Mouse (Mus musculus): ENCODE measurements around the gene Cry2. TPM values are rescaled to one million over a fixed set of nuclear protein-coding genes. Genes with fewer than 3 reads are reported as not detected.

The Cry2 gene
- polyA plus RNA-seq, 1 experiment from 2014 or later = 36.6 TPM

DNA sequence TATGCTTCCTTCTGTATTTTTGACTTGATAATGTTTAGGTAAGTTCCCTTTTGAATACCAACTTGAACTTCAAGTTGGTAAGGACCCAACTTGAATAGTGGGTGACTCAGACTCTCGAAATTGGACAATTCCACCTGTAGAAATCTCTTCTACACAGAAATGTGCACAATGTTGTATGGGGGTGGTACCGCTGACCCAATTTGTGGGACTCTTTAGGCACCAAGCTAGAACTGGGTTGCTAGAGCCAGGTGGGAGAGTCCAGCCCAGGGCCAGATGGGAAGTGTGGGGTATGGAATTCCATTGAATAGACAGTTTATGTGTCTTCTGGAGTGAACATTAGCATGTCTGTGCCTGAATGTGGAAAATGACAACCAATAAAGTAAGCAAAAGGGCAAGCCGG lies 38.3 kb downstream of the Cry2 start:
- TF ChIP-seq CTCF (IDR thresholded peaks at IDR 0.05) = no peak
- no peak for TF ChIP-seq EP300 (IDR thresholded peaks at IDR 0.05)
- Histone ChIP-seq H3K36me3 (ENCODE audit: insufficient read depth, low read length) (no peaks in the 10 kb centered on the region), H3K9ac (replicated peaks; ENCODE audit: low read depth) (no peak overlapping the region), H3K4me3 (ENCODE audit: low read depth, low read length) (no peak overlapping the region), H3K27me3 (replicated peaks; ENCODE audit: insufficient read depth, low read length) (peaks cover 3% of the 10 kb centered on the region; the same call in 1 of the 2 replicates), H3K4me1 (ENCODE audit: insufficient read depth, low read depth, low read length) (no peaks in the 10 kb centered on the region), H3K9me3 (ENCODE audit: low read length) (no peaks in the 10 kb centered on the region), H3K4me2 (replicated peaks; ENCODE audit: low read depth, low read length) (no peak overlapping the region), H3K27ac (ENCODE audit: low read length) (no peak overlapping the region)
- DNase-seq (ENCODE audit: low spot score) (no peak), ATAC-seq (no peak)
- WGBS = 72% methylated on average over 3 of the region's 3 CpGs

DNA sequence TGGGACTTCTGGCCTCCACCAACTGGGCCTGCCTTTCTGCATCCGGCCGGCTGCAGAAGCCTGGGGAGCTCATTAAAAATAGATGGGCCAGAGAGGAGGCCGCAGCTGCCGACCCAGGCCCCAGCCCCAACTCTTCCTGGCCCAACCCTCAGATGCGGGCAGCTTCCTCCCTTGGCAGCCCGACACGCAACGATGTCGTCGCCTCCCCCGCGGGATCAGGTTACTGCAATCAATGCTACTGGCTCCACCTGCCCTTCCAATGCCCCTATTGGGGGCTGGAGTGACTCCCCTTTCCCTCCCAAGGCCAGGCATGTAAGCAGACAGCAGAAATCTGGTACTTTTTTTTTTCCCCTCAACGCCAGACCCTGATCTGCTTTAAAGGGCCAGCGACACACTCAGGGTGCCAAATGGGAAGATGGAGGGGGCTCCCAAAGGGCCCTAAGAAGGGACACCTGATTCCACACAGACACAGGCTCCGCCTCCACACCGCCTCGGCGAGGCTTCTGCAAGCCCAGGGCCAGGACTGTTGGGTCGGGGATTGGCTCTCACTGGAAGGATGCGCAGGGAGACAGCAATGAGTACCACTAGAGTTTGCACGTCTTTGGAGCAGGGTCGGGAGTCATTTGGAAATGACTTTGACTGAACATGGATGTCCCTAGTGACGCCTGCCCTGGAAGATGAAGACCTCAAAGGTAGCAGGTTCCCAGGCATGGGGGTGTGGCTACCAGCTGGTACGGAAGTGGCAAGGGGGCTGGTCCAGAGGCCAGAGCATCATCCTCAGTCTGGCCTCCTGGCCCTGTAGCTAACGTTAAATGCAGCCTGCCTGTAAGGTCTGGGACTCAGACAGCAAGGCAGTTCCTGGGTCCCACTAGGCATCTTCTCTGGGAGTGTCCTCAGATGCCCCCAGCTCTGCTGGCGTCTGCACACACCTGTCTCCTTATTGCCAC lies 41.3 kb downstream of the Cry2 start:
- ATAC-seq = no peak
- no peak for TF ChIP-seq CTCF (IDR thresholded peaks at IDR 0.05)
- TF ChIP-seq EP300 (IDR thresholded peaks at IDR 0.05) = no peak
- H3K4me3 ChIP-seq (ENCODE audit: low read depth, low read length) = no peak overlapping the region
- WGBS = 5% methylated on average over 26 of the region's 26 CpGs
- no peaks in the 10 kb centered on the region for H3K9me3 ChIP-seq (ENCODE audit: low read length)
- 0 out of 2 replicates have a peak, but pooled peaks cover 6% of the 10 kb centered on the region for H3K4me1 ChIP-seq (ENCODE audit: insufficient read depth, low read depth, low read length)
- H3K27me3 ChIP-seq (replicated peaks; ENCODE audit: insufficient read depth, low read length) = no peaks in the 10 kb centered on the region
- H3K36me3 ChIP-seq (ENCODE audit: insufficient read depth, low read length) = no peaks in the 10 kb centered on the region
- DNase-seq (ENCODE audit: low spot score) = no peak
- H3K27ac ChIP-seq (ENCODE audit: low read length) = no peak overlapping the region
- 0 out of 2 replicates have a peak overlapping the region, but pooled peaks have one; percentile 28 for H3K4me2 ChIP-seq (replicated peaks; ENCODE audit: low read depth, low read length)
- no peak overlapping the region for H3K9ac ChIP-seq (replicated peaks; ENCODE audit: low read depth)

GRCm38 (mm10) chr2:92391703-92392317 lies 42.0 kb downstream of the Cry2 start:
- Histone ChIP-seq H3K36me3 (ENCODE audit: insufficient read depth, low read length) (no peaks in the 10 kb centered on the region), H3K4me3 (ENCODE audit: low read depth, low read length) (no peak overlapping the region), H3K9me3 (ENCODE audit: low read length) (no peaks in the 10 kb centered on the region), H3K4me2 (replicated peaks; ENCODE audit: low read depth, low read length) (0 out of 2 replicates have a peak overlapping the region, but pooled peaks have one; percentile 28), H3K27me3 (replicated peaks; ENCODE audit: insufficient read depth, low read length) (no peaks in the 10 kb centered on the region), H3K9ac (replicated peaks; ENCODE audit: low read depth) (no peak overlapping the region), H3K27ac (ENCODE audit: low read length) (no peak overlapping the region), H3K4me1 (ENCODE audit: insufficient read depth, low read depth, low read length) (0 out of 2 replicates have a peak, but pooled peaks cover 6% of the 10 kb centered on the region)
- no peak for DNase-seq (ENCODE audit: low spot score)
- WGBS = 24% methylated on average over 11 of the region's 11 CpGs
- no peak for TF ChIP-seq CTCF (IDR thresholded peaks at IDR 0.05)
- TF ChIP-seq EP300 (IDR thresholded peaks at IDR 0.05) = no peak
- no peak for ATAC-seq

DNA sequence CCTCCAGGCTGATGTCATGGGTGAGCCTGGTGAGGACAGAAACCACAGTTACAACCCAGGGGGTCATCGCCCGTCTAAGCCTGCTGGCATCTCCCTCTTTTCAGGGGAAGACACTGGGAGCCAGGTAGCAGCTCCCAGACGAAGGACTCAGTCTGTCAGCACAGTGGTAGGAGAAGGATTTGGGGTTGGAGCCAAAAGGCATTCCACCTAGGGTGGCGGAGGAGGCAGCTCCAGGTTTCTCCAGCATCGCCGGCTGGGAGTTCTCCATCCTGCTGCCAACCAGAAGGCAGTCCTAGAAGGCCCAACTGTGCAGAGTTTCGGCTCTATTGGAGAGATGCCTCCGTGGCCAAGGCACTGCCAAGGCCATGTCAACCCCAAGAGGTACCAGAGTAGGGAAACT lies 42.7 kb downstream of the Cry2 start:
- Histone ChIP-seq H3K4me3 (ENCODE audit: low read depth, low read length) (no peak overlapping the region), H3K9me3 (ENCODE audit: low read length) (no peaks in the 10 kb centered on the region), H3K27me3 (replicated peaks; ENCODE audit: insufficient read depth, low read length) (no peaks in the 10 kb centered on the region), H3K4me2 (replicated peaks; ENCODE audit: low read depth, low read length) (no peak overlapping the region), H3K4me1 (ENCODE audit: insufficient read depth, low read depth, low read length) (0 out of 2 replicates have a peak, but pooled peaks cover 6% of the 10 kb centered on the region), H3K36me3 (ENCODE audit: insufficient read depth, low read length) (no peaks in the 10 kb centered on the region), H3K27ac (ENCODE audit: low read length) (no peak overlapping the region), H3K9ac (replicated peaks; ENCODE audit: low read depth) (no peak overlapping the region)
- WGBS = 82% methylated on average over 8 of the region's 8 CpGs
- TF ChIP-seq EP300 (IDR thresholded peaks at IDR 0.05) (no peak), CTCF (IDR thresholded peaks at IDR 0.05) (no peak)
- ATAC-seq = no peak
- DNase-seq (ENCODE audit: low spot score) = no peak

- H3K4me2 ChIP-seq (replicated peaks; ENCODE audit: low read depth, low read length) = no peak overlapping the region
- DNase-seq (ENCODE audit: low spot score) (peak; percentile 70), ATAC-seq (no peak)
- TF ChIP-seq CTCF (IDR thresholded peaks at IDR 0.05) = no peak
- TF ChIP-seq EP300 (IDR thresholded peaks at IDR 0.05) = no peak
- 0 out of 2 replicates have a peak, but pooled peaks cover 6% of the 10 kb centered on the region for H3K4me1 ChIP-seq (ENCODE audit: insufficient read depth, low read depth, low read length)
- H3K27me3 ChIP-seq (replicated peaks; ENCODE audit: insufficient read depth, low read length) = no peaks in the 10 kb centered on the region
- H3K4me3 ChIP-seq (ENCODE audit: low read depth, low read length) = no peak overlapping the region
- H3K9ac ChIP-seq (replicated peaks; ENCODE audit: low read depth) = no peak overlapping the region
- H3K36me3 ChIP-seq (ENCODE audit: insufficient read depth, low read length) = no peaks in the 10 kb centered on the region
- no peaks in the 10 kb centered on the region for H3K9me3 ChIP-seq (ENCODE audit: low read length)
- no peak overlapping the region for H3K27ac ChIP-seq (ENCODE audit: low read length)
- WGBS = 60% methylated on average over 6 of the region's 6 CpGs
Measured at GRCm38 (mm10) chr2:92390206-92390930, 43.5 kb downstream of the Cry2 start.

All from lung, postnatal 0 days (tissue).